Mouse (Mus musculus): Measurements from ENCODE around the gene Gm42674. TPM values are rescaled to one million over a fixed set of nuclear protein-coding genes. Genes with fewer than 3 reads are reported as not detected.

Gene Gm42674
- total and polyA plus RNA-seq, 2 experiments from 2014 or later, result not detected

DNA sequence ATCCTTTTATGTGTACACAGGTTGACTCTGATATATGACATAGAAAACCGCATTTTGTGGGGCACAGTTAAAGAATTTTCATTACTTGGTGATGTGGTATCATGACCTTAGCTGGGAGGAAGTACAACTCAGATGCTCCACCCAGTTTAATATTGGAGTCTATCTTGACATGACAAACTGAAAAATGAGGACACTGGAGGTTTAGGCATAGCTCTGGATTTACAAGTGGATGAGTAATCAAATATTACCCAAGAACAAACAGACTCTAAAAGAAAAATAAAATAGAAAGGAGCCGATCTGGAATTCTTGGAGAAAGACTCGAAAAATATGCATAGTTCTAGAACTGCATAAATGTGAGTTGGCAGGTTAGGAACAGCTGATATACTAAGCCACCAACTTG is 26.4 kb upstream of the Gm42674 start:
- H3K4me1 ChIP-seq (ENCODE audit: control insufficient read depth, insufficient read depth), result no peaks in the 10 kb centered on the region
- no peak overlapping the region for H3K4me3 ChIP-seq (ENCODE audit: low read depth, low read length)
- H3K36me3 ChIP-seq (replicated peaks; ENCODE audit: control insufficient read depth, insufficient read depth, low read length), result no peaks in the 10 kb centered on the region
- H3K27me3 ChIP-seq (ENCODE audit: control insufficient read depth, insufficient read depth, low read length), result no peaks in the 10 kb centered on the region
- no peak for TF ChIP-seq CTCF (IDR thresholded peaks at IDR 0.05; ENCODE audit: low read depth)
- TF ChIP-seq EP300 (IDR thresholded peaks at IDR 0.05; ENCODE audit: low read depth), result no peak
- ATAC-seq (ENCODE audit: insufficient read depth, low read depth) (no peak), DNase-seq (ENCODE audit: low spot score) (no peak)
- no peak overlapping the region for H3K27ac ChIP-seq (ENCODE audit: low read depth)
- WGBS, result 80% methylated on average over 3 of the region's 3 CpGs
- H3K9me3 ChIP-seq (replicated peaks; ENCODE audit: control insufficient read depth, low read length), result no peaks in the 10 kb centered on the region
- no peak overlapping the region for H3K4me2 ChIP-seq (ENCODE audit: low read depth, low read length)
- H3K9ac ChIP-seq (replicated peaks; ENCODE audit: low read depth, low read length), result no peak overlapping the region

DNA sequence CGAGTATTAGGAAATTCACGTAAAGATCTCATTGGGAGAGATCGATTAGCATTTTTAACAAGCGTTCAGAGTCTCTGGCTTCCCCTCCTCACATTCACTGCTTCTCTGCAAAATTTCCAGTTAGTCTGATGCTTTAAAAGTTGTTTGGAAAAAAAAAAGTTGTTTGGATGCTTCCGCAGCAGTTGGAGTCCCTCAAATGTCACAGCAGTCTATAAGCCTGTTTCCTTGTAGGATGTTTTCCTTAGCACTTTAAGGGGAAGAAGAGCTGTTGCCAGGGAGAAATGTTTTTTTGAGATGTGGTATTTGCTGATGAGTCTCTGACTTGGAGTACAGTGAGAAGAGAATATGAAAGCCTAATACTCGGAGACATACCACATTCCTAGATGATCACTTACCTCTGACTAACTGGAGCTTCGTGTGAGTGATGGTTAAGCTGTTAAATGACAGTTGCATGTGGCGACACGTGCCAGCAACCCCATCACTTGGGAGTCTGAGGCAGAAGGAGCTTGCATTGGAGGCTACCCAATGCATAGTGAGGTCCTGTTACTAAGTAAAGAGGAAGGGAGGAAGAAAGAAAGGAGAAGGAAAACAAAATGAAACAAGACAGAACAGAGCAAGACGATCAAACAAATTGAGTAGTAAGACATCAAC is 25.2 kb upstream of the Gm42674 start:
- no peaks in the 10 kb centered on the region for H3K27me3 ChIP-seq (ENCODE audit: control insufficient read depth, insufficient read depth, low read length)
- WGBS, result 60% methylated on average over 10 of the region's 10 CpGs
- H3K27ac ChIP-seq (ENCODE audit: low read depth), result no peak overlapping the region
- H3K4me2 ChIP-seq (ENCODE audit: low read depth, low read length), result no peak overlapping the region
- no peak for TF ChIP-seq EP300 (IDR thresholded peaks at IDR 0.05; ENCODE audit: low read depth)
- no peak for TF ChIP-seq CTCF (IDR thresholded peaks at IDR 0.05; ENCODE audit: low read depth)
- no peaks in the 10 kb centered on the region for H3K36me3 ChIP-seq (replicated peaks; ENCODE audit: control insufficient read depth, insufficient read depth, low read length)
- H3K4me1 ChIP-seq (ENCODE audit: control insufficient read depth, insufficient read depth), result no peaks in the 10 kb centered on the region
- ATAC-seq (ENCODE audit: insufficient read depth, low read depth) (no peak), DNase-seq (ENCODE audit: low spot score) (no peak)
- no peak overlapping the region for H3K4me3 ChIP-seq (ENCODE audit: low read depth, low read length)
- no peak overlapping the region for H3K9ac ChIP-seq (replicated peaks; ENCODE audit: low read depth, low read length)
- H3K9me3 ChIP-seq (replicated peaks; ENCODE audit: control insufficient read depth, low read length), result no peaks in the 10 kb centered on the region

DNA sequence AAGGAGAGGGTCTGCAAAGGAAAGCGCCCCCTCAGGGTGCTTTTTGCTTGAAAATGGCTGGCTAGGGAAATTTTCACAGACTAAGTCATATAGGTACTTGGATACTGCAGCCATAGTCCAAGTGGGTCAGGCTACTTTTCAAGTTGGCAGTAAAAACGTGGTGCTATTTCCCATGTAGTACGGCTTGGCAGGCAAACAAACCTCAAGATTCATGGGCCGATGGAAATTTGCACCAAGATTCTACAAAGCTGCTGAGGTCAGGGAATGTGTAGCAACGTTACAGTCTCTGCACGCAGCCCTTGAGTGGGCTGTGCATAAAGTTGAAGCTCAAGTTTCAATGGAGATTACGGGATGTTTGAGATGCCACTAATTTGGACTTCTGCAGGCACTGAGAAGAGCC is 22.3 kb upstream of the Gm42674 start:
- H3K27ac ChIP-seq (ENCODE audit: low read depth), result no peak overlapping the region
- no peak overlapping the region for H3K4me3 ChIP-seq (ENCODE audit: low read depth, low read length)
- no peak for ATAC-seq (ENCODE audit: insufficient read depth, low read depth)
- no peak for DNase-seq (ENCODE audit: low spot score)
- no peak overlapping the region for H3K4me2 ChIP-seq (ENCODE audit: low read depth, low read length)
- TF ChIP-seq CTCF (IDR thresholded peaks at IDR 0.05; ENCODE audit: low read depth) (no peak), EP300 (IDR thresholded peaks at IDR 0.05; ENCODE audit: low read depth) (no peak)
- no peaks in the 10 kb centered on the region for H3K36me3 ChIP-seq (replicated peaks; ENCODE audit: control insufficient read depth, insufficient read depth, low read length)
- H3K27me3 ChIP-seq (ENCODE audit: control insufficient read depth, insufficient read depth, low read length), result no peaks in the 10 kb centered on the region
- H3K4me1 ChIP-seq (ENCODE audit: control insufficient read depth, insufficient read depth), result peaks cover 5% of the 10 kb centered on the region; the same call in 1 of the 2 replicates
- no peak overlapping the region for H3K9ac ChIP-seq (replicated peaks; ENCODE audit: low read depth, low read length)
- H3K9me3 ChIP-seq (replicated peaks; ENCODE audit: control insufficient read depth, low read length), result no peaks in the 10 kb centered on the region
- 40% methylated on average over 7 of the region's 7 CpGs for WGBS

DNA sequence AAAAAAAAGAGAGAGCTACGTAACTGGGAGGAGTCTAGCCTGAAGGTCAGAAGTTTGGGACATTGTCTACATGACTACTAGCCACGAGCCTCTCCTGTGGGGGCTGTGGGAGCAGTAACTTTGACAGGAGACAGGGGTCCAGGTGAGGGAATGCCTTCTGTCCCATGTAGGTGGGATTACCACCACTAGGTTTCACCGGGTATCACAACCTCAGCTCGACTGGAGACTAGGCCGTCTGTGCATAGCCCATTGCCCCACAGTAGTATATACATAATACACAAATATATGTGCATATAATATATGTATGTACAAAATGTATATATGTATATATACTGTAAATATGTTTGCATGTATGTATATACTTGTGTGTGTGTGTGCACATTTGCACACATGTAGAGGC is 20.6 kb upstream of the Gm42674 start:
- peaks cover 5% of the 10 kb centered on the region; the same call in 1 of the 2 replicates for H3K4me1 ChIP-seq (ENCODE audit: control insufficient read depth, insufficient read depth)
- DNase-seq (ENCODE audit: low spot score) (no peak), ATAC-seq (ENCODE audit: insufficient read depth, low read depth) (no peak)
- no peaks in the 10 kb centered on the region for H3K27me3 ChIP-seq (ENCODE audit: control insufficient read depth, insufficient read depth, low read length)
- no peak overlapping the region for H3K4me2 ChIP-seq (ENCODE audit: low read depth, low read length)
- WGBS, result 93% methylated on average over 5 of the region's 5 CpGs
- H3K36me3 ChIP-seq (replicated peaks; ENCODE audit: control insufficient read depth, insufficient read depth, low read length), result no peaks in the 10 kb centered on the region
- TF ChIP-seq EP300 (IDR thresholded peaks at IDR 0.05; ENCODE audit: low read depth) (no peak), CTCF (IDR thresholded peaks at IDR 0.05; ENCODE audit: low read depth) (no peak)
- H3K4me3 ChIP-seq (ENCODE audit: low read depth, low read length), result no peak overlapping the region
- H3K9ac ChIP-seq (replicated peaks; ENCODE audit: low read depth, low read length), result no peak overlapping the region
- H3K27ac ChIP-seq (ENCODE audit: low read depth), result no peak overlapping the region
- no peaks in the 10 kb centered on the region for H3K9me3 ChIP-seq (replicated peaks; ENCODE audit: control insufficient read depth, low read length)

DNA sequence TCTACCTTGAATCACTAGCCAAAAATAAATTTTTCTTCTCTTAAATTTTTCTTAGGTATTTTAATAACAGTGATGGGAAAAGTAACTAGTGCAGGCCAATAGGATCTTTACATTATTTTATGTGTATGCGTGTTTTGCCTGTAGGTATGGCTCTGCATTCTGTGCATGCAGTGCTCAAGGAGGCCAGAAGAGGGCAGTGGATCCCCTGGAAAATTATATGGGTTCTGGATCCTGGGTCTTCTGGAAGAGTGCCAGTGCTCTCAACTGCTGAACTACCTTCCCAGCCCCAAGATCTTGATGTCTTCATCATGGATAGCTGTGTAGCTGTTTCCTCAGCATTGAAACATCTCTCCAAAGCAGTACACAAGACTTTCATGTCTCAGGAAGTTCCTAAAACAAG is 19.5 kb upstream of the Gm42674 start:
- H3K4me3 ChIP-seq (ENCODE audit: low read depth, low read length), result no peak overlapping the region
- no peak for DNase-seq (ENCODE audit: low spot score)
- no peak overlapping the region for H3K9ac ChIP-seq (replicated peaks; ENCODE audit: low read depth, low read length)
- TF ChIP-seq EP300 (IDR thresholded peaks at IDR 0.05; ENCODE audit: low read depth) (no peak), CTCF (IDR thresholded peaks at IDR 0.05; ENCODE audit: low read depth) (no peak)
- peaks cover 8% of the 10 kb centered on the region; the same call in 1 of the 2 replicates for H3K4me1 ChIP-seq (ENCODE audit: control insufficient read depth, insufficient read depth)
- H3K4me2 ChIP-seq (ENCODE audit: low read depth, low read length), result no peak overlapping the region
- H3K27ac ChIP-seq (ENCODE audit: low read depth), result no peak overlapping the region
- no peaks in the 10 kb centered on the region for H3K27me3 ChIP-seq (ENCODE audit: control insufficient read depth, insufficient read depth, low read length)
- no peak for ATAC-seq (ENCODE audit: insufficient read depth, low read depth)
- no peaks in the 10 kb centered on the region for H3K36me3 ChIP-seq (replicated peaks; ENCODE audit: control insufficient read depth, insufficient read depth, low read length)
- H3K9me3 ChIP-seq (replicated peaks; ENCODE audit: control insufficient read depth, low read length), result no peaks in the 10 kb centered on the region
- WGBS, result 97% methylated on average over 1 of the region's 1 CpGs

DNA sequence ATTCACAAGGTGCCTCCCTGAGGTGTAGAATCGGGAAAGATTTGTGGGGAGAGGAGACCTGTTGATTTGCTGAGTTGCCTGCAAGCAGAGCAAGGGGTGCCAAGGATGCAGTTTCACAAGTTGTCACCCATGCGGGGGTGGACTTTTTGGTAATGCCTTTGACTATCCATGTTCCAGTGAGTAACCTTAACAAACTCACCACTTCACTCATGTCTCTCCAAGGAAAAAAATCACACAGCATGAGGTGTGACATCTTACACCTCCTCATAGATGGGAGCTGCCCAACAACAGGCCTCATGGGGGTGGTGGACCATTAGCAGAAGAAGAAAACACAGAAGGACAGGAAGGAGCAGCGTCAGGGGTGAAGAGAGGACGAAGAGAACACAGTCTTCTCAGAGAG is 19.1 kb upstream of the Gm42674 start:
- H3K9ac ChIP-seq (replicated peaks; ENCODE audit: low read depth, low read length), result no peak overlapping the region
- H3K36me3 ChIP-seq (replicated peaks; ENCODE audit: control insufficient read depth, insufficient read depth, low read length), result no peaks in the 10 kb centered on the region
- DNase-seq (ENCODE audit: low spot score), result no peak
- WGBS, result 88% methylated on average over 4 of the region's 4 CpGs
- H3K9me3 ChIP-seq (replicated peaks; ENCODE audit: control insufficient read depth, low read length), result no peaks in the 10 kb centered on the region
- no peak overlapping the region for H3K27ac ChIP-seq (ENCODE audit: low read depth)
- H3K27me3 ChIP-seq (ENCODE audit: control insufficient read depth, insufficient read depth, low read length), result no peaks in the 10 kb centered on the region
- no peak for ATAC-seq (ENCODE audit: insufficient read depth, low read depth)
- no peak overlapping the region for H3K4me3 ChIP-seq (ENCODE audit: low read depth, low read length)
- TF ChIP-seq EP300 (IDR thresholded peaks at IDR 0.05; ENCODE audit: low read depth) (no peak), CTCF (IDR thresholded peaks at IDR 0.05; ENCODE audit: low read depth) (no peak)
- H3K4me1 ChIP-seq (ENCODE audit: control insufficient read depth, insufficient read depth), result peaks cover 12% of the 10 kb centered on the region; the same call in 1 of the 2 replicates
- no peak overlapping the region for H3K4me2 ChIP-seq (ENCODE audit: low read depth, low read length)

Measured in heart, postnatal 0 days (tissue).